Comparison of ENCODE assay signal across 23 mouse cellular contexts in the genomic region with DNA sequence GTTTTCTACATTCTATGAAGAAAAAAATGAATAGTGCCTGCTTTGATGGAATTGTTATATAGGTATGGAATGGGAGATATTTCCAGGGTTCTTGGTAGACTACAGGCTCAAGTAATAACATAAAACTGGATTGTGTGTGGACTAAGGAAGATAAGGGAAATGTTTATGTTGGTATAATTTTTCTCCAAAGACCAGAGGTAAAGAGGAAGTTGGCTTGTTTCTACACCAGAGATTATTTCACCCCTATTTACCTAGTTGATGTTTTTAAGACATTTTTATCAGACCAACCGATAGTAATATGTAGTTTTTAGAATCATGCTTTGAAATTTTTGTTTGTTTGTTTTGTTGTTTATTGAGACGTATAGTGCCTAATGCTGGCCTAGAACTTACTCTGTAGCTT. TPM values are rescaled to one million over a fixed set of nuclear protein-coding genes. Genes with fewer than 3 reads are reported as not detected.
"Had no signal": no experiment of that assay in that cellular context is flagged by ENCODE, and none has a peak within 500 bp of the region (broad histone marks: within the 10 kb centered on the region; RNA-seq: fewer than 3 reads in every experiment).

No protein-coding gene starts in this region.

- H3K36me3 ChIP-seq: stomach, embryonic 15.5 days had no signal

- DNase-seq: retina, postnatal 1 day; right cerebral cortex, adult 18-20 months; right cerebral cortex, postnatal 14 days; right cerebral cortex, postnatal 25 days; right cerebral cortex, postnatal 4 days; spleen, adult 18-20 months; thymus, adult 18-20 months; thymus, adult 2 months; thymus, postnatal 14 days; thymus, postnatal 25 days; thymus, postnatal 36 days; thymus, postnatal 4 days had no signal

- H3K9me3 ChIP-seq: neural tube, embryonic 13.5 days; neural tube, embryonic 15.5 days; stomach, embryonic 15.5 days had no signal

- H3K4me1 ChIP-seq: stomach, embryonic 15.5 days had no signal

- H3K27me3 ChIP-seq: neural tube, embryonic 13.5 days; neural tube, embryonic 15.5 days; stomach, embryonic 15.5 days had no signal

- H3K27ac ChIP-seq: neural tube, embryonic 13.5 days; neural tube, embryonic 15.5 days; stomach, embryonic 15.5 days; stomach, postnatal 0 days had no signal

- H3K9ac ChIP-seq: neural tube, embryonic 13.5 days; neural tube, embryonic 15.5 days; stomach, embryonic 15.5 days had no signal

- H3K4me3 ChIP-seq: neural tube, embryonic 13.5 days; neural tube, embryonic 15.5 days; stomach, embryonic 15.5 days had no signal

- H3K4me2 ChIP-seq: neural tube, embryonic 13.5 days; neural tube, embryonic 15.5 days; stomach, embryonic 15.5 days had no signal

RNA-seq across cellular contexts. Expression of a gene that starts 32.1 kb away (rescaled TPM):
- total RNA-seq: neutrophil, adult 5-6 weeks had no signal
- polyA plus RNA-seq: neural tube, embryonic 14.5 days; small intestine, adult 2 months; spleen, adult 2 months; stomach, embryonic 14.5 days; stomach, embryonic 15.5 days; thymus, postnatal 0 days had no signal

RNA-seq across cellular contexts. Expression of a gene that starts 48.6 kb away (rescaled TPM):
- total RNA-seq: neutrophil, adult 5-6 weeks had no signal
- polyA plus RNA-seq: neural tube, embryonic 13.5 days; neural tube, embryonic 14.5 days; small intestine, adult 2 months; spleen, adult 2 months; stomach, embryonic 14.5 days; stomach, embryonic 15.5 days; stomach, postnatal 0 days; urinary bladder, adult 2 months had no signal
